Mouse (Mus musculus) liver, embryonic 14.5 days (tissue): ENCODE measurements at regions not wholly inside any gene's neighbourhood (a gene's known extent, or its start where the extent isn't known, plus 50 kb on each side); places are given as distances from the start of the nearest gene placed in this dataset.

Experiments
- CTCF ChIP-seq: IDR thresholded peaks from 2 replicates; pipeline ENCODE4 v1.5.1; 2016; ENCODE audit warnings: antibody characterized with exemption, low read depth, control low read depth
- EP300 ChIP-seq: IDR thresholded peaks from 2 replicates; pipeline ENCODE4 v1.6.1; 2016; ENCODE audit warnings: antibody characterized with exemption, low read depth

GRCm38 (mm10) chr4:98180336-98180735, 202.8 kb downstream of the Tm2d1 start:
- TF ChIP-seq CTCF, result no peak
- TF ChIP-seq EP300, result no peak
